Mouse (Mus musculus): ENCODE results near the gene Ptpn4. TPM values are rescaled to one million over a fixed set of nuclear protein-coding genes. Genes with fewer than 3 reads are reported as not detected.

Gene Ptpn4
- polyA plus RNA-seq, 1 experiment from 2014 or later, result 1.5 TPM

- H3K9me3 ChIP-seq (replicated peaks; ENCODE audit: control insufficient read depth, low read length), result no peaks in the 10 kb centered on the region
- no peak for ATAC-seq (ENCODE audit: low read depth)
- H3K9ac ChIP-seq (ENCODE audit: low read depth, low read length), result no peak overlapping the region
- H3K36me3 ChIP-seq (ENCODE audit: control insufficient read depth, insufficient read depth), result no peaks in the 10 kb centered on the region
- no peak overlapping the region for H3K4me2 ChIP-seq (ENCODE audit: low read depth, low read length)
- H3K4me3 ChIP-seq (ENCODE audit: low read depth, low read length), result no peak overlapping the region
- no peaks in the 10 kb centered on the region for H3K27me3 ChIP-seq (ENCODE audit: control insufficient read depth, insufficient read depth, low read depth, low read length)
- no peak overlapping the region for H3K27ac ChIP-seq (ENCODE audit: low read length)
- H3K4me1 ChIP-seq (ENCODE audit: control insufficient read depth, low read depth, low read length), result no peaks in the 10 kb centered on the region
- 49% methylated on average over 7 of the region's 7 CpGs for WGBS (ENCODE audit: insufficient replicate concordance)
Measured at GRCm38 (mm10) chr1:119863507-119864296, 26.3 kb upstream of the Ptpn4 start.

DNA sequence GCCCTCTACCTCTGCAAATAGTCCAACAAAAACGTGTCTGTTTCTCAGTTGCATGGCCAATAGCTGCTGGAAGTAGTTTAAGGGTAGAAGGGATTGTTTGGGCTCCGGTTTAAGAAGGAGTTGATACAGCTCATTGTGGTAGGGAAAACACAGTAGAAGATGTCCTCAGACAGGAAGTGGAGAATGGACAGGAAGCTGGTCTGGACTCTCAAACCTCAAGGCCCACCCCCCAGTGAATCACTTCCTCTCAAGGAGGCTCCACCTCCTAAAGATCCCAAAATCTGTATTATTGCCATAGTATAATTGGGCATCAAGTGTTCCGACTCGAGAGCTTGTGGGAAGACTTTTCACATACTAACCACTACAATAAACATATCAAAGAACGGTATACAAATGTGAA, 22.2 kb upstream of the Ptpn4 start:
- 0 out of 2 replicates have a peak, but pooled peaks cover 2% of the 10 kb centered on the region for H3K9me3 ChIP-seq (replicated peaks; ENCODE audit: control insufficient read depth, low read length)
- WGBS (ENCODE audit: insufficient replicate concordance), result 53% methylated on average over 5 of the region's 5 CpGs

GRCm38 (mm10) chr1:119852980-119853379, 15.6 kb upstream of the Ptpn4 start:
- 46% methylated on average over 5 of the region's 5 CpGs for whole genome bisulfite sequencing (ENCODE audit: insufficient replicate concordance)
- H3K4me3 ChIP-seq (ENCODE audit: low read depth, low read length), result no peak overlapping the region

More for the DNA sequence above, 22.2 kb upstream of the Ptpn4 start:
- H3K4me2 ChIP-seq (ENCODE audit: low read depth, low read length), result no peak overlapping the region
- no peak overlapping the region for H3K4me3 ChIP-seq (ENCODE audit: low read depth, low read length)
- no peak for ATAC-seq (ENCODE audit: low read depth)
- no peak overlapping the region for H3K27ac ChIP-seq (ENCODE audit: low read length)
- no peaks in the 10 kb centered on the region for H3K36me3 ChIP-seq (ENCODE audit: control insufficient read depth, insufficient read depth)
- H3K9ac ChIP-seq (ENCODE audit: low read depth, low read length), result no peak overlapping the region
- H3K27me3 ChIP-seq (ENCODE audit: control insufficient read depth, insufficient read depth, low read depth, low read length), result no peaks in the 10 kb centered on the region
- H3K4me1 ChIP-seq (ENCODE audit: control insufficient read depth, low read depth, low read length), result no peaks in the 10 kb centered on the region

GRCm38 (mm10) chr1:119852339-119852738, 14.9 kb upstream of the Ptpn4 start:
- H3K36me3 ChIP-seq (ENCODE audit: control insufficient read depth, insufficient read depth), result no peaks in the 10 kb centered on the region
- ATAC-seq (ENCODE audit: low read depth), result no peak
- H3K27ac ChIP-seq (ENCODE audit: low read length), result no peak overlapping the region
- no peak overlapping the region for H3K4me3 ChIP-seq (ENCODE audit: low read depth, low read length)
- no peaks in the 10 kb centered on the region for H3K4me1 ChIP-seq (ENCODE audit: control insufficient read depth, low read depth, low read length)
- no peaks in the 10 kb centered on the region for H3K9me3 ChIP-seq (replicated peaks; ENCODE audit: control insufficient read depth, low read length)
- H3K9ac ChIP-seq (ENCODE audit: low read depth, low read length), result no peak overlapping the region
- H3K4me2 ChIP-seq (ENCODE audit: low read depth, low read length), result no peak overlapping the region
- WGBS (ENCODE audit: insufficient replicate concordance), result 62% methylated on average over 4 of the region's 4 CpGs
- no peaks in the 10 kb centered on the region for H3K27me3 ChIP-seq (ENCODE audit: control insufficient read depth, insufficient read depth, low read depth, low read length)

More at GRCm38 (mm10) chr1:119852980-119853379, 15.6 kb upstream of the Ptpn4 start:
- Histone ChIP-seq H3K27ac (ENCODE audit: low read length) (no peak overlapping the region), H3K9me3 (replicated peaks; ENCODE audit: control insufficient read depth, low read length) (0 out of 2 replicates have a peak, but pooled peaks cover 2% of the 10 kb centered on the region), H3K27me3 (ENCODE audit: control insufficient read depth, insufficient read depth, low read depth, low read length) (no peaks in the 10 kb centered on the region), H3K36me3 (ENCODE audit: control insufficient read depth, insufficient read depth) (no peaks in the 10 kb centered on the region), H3K4me2 (ENCODE audit: low read depth, low read length) (no peak overlapping the region), H3K4me1 (ENCODE audit: control insufficient read depth, low read depth, low read length) (no peaks in the 10 kb centered on the region), H3K9ac (ENCODE audit: low read depth, low read length) (no peak overlapping the region)
- ATAC-seq (ENCODE audit: low read depth), result no peak

DNA sequence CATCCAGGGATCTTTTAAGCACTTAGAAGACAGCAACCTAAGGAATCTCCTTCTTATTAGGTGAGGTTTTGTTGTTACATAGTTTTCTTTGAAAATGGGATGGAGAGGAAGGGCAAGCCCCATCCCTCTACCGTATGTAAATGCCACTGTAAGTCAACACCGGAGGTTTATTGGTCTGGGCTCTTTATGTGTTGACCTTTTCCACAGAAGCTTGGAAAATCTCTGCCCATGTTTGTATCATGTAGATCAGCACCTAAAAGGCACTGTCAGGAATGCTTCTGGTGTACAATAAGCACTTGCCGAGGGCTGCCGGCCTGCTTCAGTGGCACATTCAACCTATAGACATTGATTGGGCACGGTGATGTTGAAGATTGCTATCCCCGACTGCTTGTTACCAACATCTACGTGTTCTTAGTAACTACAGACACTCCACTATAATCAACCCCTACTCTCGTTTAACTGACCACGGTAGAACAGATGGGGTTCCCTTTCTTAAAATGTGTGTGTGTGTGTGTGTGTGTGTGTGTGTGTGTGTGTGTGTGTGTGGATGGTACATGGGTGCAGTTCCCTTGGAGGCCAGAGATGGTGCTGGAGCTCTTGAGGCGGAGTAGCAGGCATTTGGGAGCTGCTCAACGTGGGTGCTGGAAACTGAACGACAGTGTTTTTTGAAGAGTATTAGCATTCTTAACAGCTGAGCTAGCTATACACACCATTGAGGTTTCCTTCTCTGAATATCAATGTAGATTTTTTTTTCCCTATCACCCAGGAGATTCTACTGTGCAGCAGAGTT, 11.9 kb upstream of the Ptpn4 start:
- no peak for ATAC-seq (ENCODE audit: low read depth)
- WGBS (ENCODE audit: insufficient replicate concordance), result 68% methylated on average over 12 of the region's 12 CpGs
- Histone ChIP-seq H3K9ac (ENCODE audit: low read depth, low read length) (no peak overlapping the region), H3K9me3 (replicated peaks; ENCODE audit: control insufficient read depth, low read length) (no peaks in the 10 kb centered on the region), H3K27me3 (ENCODE audit: control insufficient read depth, insufficient read depth, low read depth, low read length) (no peaks in the 10 kb centered on the region), H3K4me1 (ENCODE audit: control insufficient read depth, low read depth, low read length) (no peaks in the 10 kb centered on the region), H3K27ac (ENCODE audit: low read length) (no peak overlapping the region), H3K4me3 (ENCODE audit: low read depth, low read length) (no peak overlapping the region), H3K4me2 (ENCODE audit: low read depth, low read length) (no peak overlapping the region), H3K36me3 (ENCODE audit: control insufficient read depth, insufficient read depth) (no peaks in the 10 kb centered on the region)

DNA sequence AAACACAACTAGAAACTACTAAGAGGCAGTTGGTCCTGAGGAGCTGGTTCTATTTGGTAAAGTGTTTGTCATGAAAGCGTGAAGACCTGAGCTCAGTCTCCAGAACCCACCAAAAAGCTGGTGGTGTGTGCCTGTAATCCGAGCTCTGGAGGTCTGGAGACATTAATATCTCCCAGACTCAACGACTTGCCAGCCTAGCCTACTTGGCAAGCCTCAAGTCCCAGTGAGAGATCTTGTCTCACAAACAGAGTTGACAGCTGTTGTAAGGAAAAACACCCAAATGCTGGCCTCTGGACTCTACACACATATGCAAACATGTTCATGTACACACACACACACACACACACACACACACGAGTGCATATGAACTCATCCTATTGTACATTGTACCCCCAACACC, 7.9 kb upstream of the Ptpn4 start:
- Histone ChIP-seq H3K9ac (ENCODE audit: low read depth, low read length) (no peak overlapping the region), H3K4me1 (ENCODE audit: control insufficient read depth, low read depth, low read length) (no peaks in the 10 kb centered on the region), H3K4me2 (ENCODE audit: low read depth, low read length) (no peak overlapping the region), H3K27me3 (ENCODE audit: control insufficient read depth, insufficient read depth, low read depth, low read length) (no peaks in the 10 kb centered on the region), H3K4me3 (ENCODE audit: low read depth, low read length) (no peak overlapping the region), H3K27ac (ENCODE audit: low read length) (no peak overlapping the region), H3K36me3 (ENCODE audit: control insufficient read depth, insufficient read depth) (no peaks in the 10 kb centered on the region), H3K9me3 (replicated peaks; ENCODE audit: control insufficient read depth, low read length) (no peaks in the 10 kb centered on the region)
- WGBS (ENCODE audit: insufficient replicate concordance), result 50% methylated on average over 4 of the region's 4 CpGs
- no peak for ATAC-seq (ENCODE audit: low read depth)

GRCm38 (mm10) chr1:119843121-119843520, 5.7 kb upstream of the Ptpn4 start:
- Histone ChIP-seq H3K4me1 (ENCODE audit: control insufficient read depth, low read depth, low read length) (no peaks in the 10 kb centered on the region), H3K4me3 (ENCODE audit: low read depth, low read length) (no peak overlapping the region), H3K9ac (ENCODE audit: low read depth, low read length) (no peak overlapping the region), H3K4me2 (ENCODE audit: low read depth, low read length) (no peak overlapping the region), H3K27ac (ENCODE audit: low read length) (no peak overlapping the region), H3K27me3 (ENCODE audit: control insufficient read depth, insufficient read depth, low read depth, low read length) (no peaks in the 10 kb centered on the region), H3K36me3 (ENCODE audit: control insufficient read depth, insufficient read depth) (no peaks in the 10 kb centered on the region), H3K9me3 (replicated peaks; ENCODE audit: control insufficient read depth, low read length) (no peaks in the 10 kb centered on the region)
- 56% methylated on average over 3 of the region's 3 CpGs for WGBS (ENCODE audit: insufficient replicate concordance)
- no peak for ATAC-seq (ENCODE audit: low read depth)

GRCm38 (mm10) chr1:119838241-119838640, 828 bp upstream of the Ptpn4 start:
- Histone ChIP-seq H3K4me3 (ENCODE audit: low read depth, low read length) (no peak overlapping the region), H3K4me2 (ENCODE audit: low read depth, low read length) (no peak overlapping the region), H3K36me3 (ENCODE audit: control insufficient read depth, insufficient read depth) (no peaks in the 10 kb centered on the region), H3K27ac (ENCODE audit: low read length) (no peak overlapping the region), H3K27me3 (ENCODE audit: control insufficient read depth, insufficient read depth, low read depth, low read length) (no peaks in the 10 kb centered on the region), H3K9me3 (replicated peaks; ENCODE audit: control insufficient read depth, low read length) (no peaks in the 10 kb centered on the region), H3K9ac (ENCODE audit: low read depth, low read length) (no peak overlapping the region), H3K4me1 (ENCODE audit: control insufficient read depth, low read depth, low read length) (peaks cover 13% of the 10 kb centered on the region)
- no peak for ATAC-seq (ENCODE audit: low read depth)
- 43% methylated on average over 3 of the region's 3 CpGs for WGBS (ENCODE audit: insufficient replicate concordance)

GRCm38 (mm10) chr1:119836479-119837015, 866 bp downstream of the Ptpn4 start:
- peak; percentile 10 for ATAC-seq (ENCODE audit: low read depth)
- peaks cover 13% of the 10 kb centered on the region for H3K4me1 ChIP-seq (ENCODE audit: control insufficient read depth, low read depth, low read length)
- H3K4me3 ChIP-seq (ENCODE audit: low read depth, low read length), result peak overlapping the region; percentile 90
- H3K9me3 ChIP-seq (replicated peaks; ENCODE audit: control insufficient read depth, low read length), result no peaks in the 10 kb centered on the region
- no peaks in the 10 kb centered on the region for H3K36me3 ChIP-seq (ENCODE audit: control insufficient read depth, insufficient read depth)
- H3K4me2 ChIP-seq (ENCODE audit: low read depth, low read length), result peak overlapping the region; percentile 90
- WGBS (ENCODE audit: insufficient replicate concordance), result under 1% methylated on average over 28 of the region's 31 CpGs
- peak overlapping the region; percentile 84 for H3K9ac ChIP-seq (ENCODE audit: low read depth, low read length)
- H3K27ac ChIP-seq (ENCODE audit: low read length), result peak overlapping the region; percentile 88
- H3K27me3 ChIP-seq (ENCODE audit: control insufficient read depth, insufficient read depth, low read depth, low read length), result no peaks in the 10 kb centered on the region
